Mouse (Mus musculus): ENCODE results near the gene Gm4969.

GRCm38 (mm10) chr7:19164978-19165377 lies 46.8 kb upstream of the Gm4969 start:
- no peak for TF ChIP-seq CTCF (conservative IDR thresholded peaks at IDR 0.05; ENCODE audit: low read length)
- no peak for TF ChIP-seq POU5F1 (IDR thresholded peaks at IDR 0.05; ENCODE audit: borderline replicate concordance, low read length)
